Mouse (Mus musculus): ENCODE measurements around the gene Tbl3.

Gene Tbl3

DNA sequence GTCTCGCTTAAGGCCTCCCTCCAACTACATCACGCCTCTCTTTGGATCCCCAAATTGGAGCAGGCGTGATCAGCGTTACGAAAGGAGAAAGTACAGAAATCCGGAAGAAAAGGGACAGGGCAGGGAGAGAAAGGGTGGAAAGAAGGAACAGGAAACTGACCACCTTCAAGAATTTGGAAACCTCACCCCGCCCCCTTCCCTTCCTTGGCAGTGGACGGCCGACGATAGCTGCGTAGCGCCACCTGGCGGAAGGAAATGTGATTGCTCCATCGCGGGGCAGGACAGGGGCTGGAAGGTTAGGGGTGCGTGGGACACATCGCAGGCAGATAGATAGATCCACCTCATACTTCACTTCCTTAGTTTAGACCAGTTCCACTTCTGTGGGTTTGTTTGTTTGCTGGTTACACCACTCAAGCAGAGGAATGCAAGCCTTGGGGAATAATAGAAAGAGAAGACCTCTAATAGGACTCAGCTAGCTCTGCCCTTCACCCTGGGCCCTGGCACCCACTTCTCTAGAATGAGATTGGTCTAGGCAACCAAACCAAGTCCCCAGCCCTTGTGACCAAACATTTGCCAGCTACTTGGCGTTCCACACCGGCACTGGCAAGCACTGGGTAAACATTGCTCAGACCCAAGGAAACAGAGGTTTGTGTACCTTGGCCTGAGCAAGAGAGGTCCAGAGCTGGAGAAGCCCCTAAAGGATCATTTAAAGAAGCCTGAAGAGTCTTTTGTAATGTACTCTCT is 53.3 kb downstream of the Tbl3 start:
- no peak for DNase-seq (ENCODE audit: low read depth)

DNA sequence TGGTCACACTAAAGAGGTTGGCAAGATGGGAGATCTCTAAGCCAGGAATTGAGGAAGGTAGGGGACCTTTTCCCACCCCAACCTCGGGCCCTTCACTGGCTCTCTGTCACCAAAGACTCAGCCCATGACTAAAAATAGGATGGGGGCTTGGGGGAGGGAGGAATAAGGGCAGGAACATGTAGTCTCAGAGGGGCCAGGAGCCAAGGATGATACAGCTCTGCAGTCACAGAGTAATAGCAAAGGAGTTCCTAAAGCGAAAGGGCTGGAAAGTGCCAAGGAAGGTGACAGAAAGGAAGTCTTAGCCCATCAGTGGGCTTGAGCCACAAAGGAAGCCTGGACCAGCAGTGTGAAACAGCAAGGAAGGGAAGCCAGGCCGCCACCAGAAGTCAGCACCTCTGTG is 55.6 kb downstream of the Tbl3 start:
- DNase-seq (ENCODE audit: low read depth) = no peak

DNA sequence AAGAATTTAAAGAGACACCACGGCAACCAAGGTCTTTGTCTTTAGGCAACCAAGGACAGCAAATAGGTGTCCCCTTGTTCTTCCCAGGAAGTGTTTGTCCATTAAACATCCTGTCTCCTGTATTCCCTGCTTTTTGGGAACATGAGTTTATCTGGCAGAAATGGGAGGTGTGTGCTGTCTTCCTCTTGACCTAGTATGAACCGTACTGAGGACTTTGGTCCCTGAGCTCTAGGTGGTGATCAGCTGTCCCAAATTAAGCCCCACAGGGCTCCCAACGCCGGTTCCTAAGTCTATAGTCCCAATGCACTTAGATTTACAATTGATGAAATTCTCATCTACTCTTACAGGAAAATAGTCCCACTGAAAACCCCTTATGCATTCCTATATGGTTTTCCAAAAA is 56.7 kb downstream of the Tbl3 start:
- no peak for DNase-seq (ENCODE audit: low read depth)

DNA sequence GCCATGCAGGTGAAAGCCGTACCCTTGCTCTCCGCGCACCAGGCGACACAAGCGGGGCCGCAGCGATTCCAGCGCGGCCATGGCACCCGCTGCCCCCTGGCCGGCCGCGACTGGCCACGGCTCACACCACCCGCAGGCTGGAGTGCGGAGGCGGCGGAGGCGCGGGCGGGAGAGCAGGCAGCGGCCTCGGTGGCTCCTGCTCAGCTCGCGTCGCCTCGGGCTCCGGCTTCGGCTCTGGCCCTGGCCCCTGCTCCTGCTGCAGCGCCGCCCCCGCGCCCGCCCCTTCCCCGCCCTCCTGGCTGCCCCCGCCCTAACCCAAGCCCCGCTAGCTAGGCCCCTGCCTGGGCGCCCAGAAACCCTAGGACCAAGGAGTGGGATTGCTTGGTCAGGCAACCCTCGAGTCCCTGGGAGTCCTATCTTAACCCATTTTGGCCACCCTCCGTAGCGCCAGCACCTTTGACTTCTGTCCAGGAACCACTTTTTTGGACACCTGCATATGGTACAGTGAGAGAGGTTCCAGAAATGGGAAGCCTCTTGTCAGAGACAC is 57.3 kb downstream of the Tbl3 start, which contains the start of gene Slc9a3r2:
Gene Slc9a3r2, minus strand, starts transcription at position 258 of the 547 bp plus-strand sequence.
- DNase-seq (ENCODE audit: low read depth) = no peak

DNA sequence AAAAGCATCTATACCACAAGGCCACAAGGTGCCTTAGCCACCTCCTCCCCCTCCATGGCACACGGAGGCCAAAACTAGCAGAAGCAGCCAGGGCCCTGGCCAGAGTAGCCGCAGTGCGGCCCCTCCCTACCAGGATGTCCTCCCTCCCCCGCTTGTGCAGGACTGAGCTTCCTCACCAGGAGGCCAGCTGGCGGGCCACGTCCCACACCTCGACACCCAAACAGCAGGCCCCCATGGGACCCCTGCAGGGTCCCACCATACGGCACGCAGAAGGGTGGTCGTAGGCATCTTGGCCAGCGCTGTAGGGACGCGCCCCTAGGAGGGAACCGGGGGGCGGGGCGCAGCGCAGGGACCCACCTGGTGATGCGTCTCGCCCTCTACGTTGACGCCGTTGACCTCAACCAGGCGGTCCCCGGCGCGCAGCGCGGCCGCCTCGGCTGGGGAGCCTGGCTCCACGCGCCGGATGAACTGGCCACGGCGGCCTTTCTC is 57.8 kb downstream of the Tbl3 start:
- no peak for DNase-seq (ENCODE audit: low read depth)

DNA sequence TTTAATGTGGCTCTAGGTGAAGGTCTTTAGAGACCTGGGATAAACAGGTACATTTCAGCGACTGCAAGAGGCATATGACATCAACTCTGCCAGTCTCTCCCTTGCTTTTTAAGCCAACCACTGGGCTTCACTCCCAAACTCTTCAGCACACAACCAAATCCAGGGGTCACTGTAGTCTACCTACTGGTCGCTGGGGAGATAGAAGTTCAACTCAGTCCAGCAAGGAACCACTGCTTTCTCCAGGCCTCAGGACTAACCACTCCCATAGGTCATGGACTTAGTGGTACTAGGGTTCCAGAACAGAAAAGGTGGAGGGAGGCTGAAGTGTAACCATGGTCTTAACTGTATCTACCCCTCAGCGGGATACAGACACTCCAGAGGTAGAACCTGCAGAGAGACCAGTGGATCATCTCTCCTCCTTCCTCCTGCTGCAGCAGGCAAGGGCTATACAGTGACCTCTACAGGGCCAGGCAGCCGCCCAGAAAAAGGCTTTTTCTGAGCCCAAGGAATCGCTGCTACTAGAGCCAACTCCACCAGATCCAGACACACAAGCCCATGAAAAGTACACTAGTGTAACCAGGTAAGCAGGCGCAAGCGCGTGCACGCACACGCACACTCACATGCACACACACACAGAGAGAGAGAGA is 58.6 kb downstream of the Tbl3 start:
- no peak for DNase-seq (ENCODE audit: low read depth)
